Mouse (Mus musculus): ENCODE results near the gene Cdh5.
"Not testable (repeated sequence)": the region's sequence is repeated elsewhere in the genome, so short reads cannot be mapped to it uniquely, and the experiment has no call there.

The Cdh5 gene

DNA sequence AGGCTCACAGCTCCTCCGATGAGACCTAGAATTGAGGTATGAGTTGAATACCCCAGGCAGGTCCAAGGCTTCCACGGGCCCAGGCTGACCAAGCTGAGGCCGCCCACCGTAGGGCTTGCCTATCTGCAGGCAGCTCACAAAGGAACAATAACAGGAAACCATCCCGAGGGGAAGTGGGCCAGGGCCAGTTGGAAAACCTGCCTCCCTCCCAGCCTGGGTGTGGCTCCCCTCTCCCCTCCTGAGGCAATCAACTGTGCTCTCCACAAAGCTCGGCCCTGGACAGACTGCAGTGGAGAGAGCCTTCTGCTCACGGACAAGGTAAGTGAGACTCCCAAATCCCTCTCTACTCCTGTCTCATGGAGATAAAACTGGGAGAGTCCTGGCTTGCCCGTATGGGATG, at the start of gene Cdh5:
Gene Cdh5 (plus strand): TSS at position 211 of the 400 bp plus-strand sequence.
- no peak for DNase-seq (ENCODE audit: low spot score)

DNA sequence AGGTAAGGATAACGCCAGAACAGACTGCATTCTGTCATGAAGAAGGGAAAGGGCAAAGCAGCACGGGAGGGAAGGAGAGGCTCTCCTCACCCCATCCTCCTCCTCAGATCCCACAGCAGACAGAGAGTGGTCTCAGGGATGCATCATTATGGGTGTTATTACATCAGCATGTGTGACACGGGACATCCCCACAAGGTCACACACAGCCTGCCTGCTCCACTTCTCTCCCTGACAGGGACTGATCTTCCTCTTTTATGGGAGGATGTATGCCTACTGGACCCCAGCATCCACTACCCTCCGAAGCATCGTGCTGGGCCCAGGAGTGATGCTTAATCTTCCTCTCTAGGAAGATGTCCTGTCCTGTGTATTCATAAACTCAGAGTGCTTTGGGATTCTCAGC, 41.5 kb upstream of the Cdh5 start:
- no peak for DNase-seq (ENCODE audit: low spot score)

DNA sequence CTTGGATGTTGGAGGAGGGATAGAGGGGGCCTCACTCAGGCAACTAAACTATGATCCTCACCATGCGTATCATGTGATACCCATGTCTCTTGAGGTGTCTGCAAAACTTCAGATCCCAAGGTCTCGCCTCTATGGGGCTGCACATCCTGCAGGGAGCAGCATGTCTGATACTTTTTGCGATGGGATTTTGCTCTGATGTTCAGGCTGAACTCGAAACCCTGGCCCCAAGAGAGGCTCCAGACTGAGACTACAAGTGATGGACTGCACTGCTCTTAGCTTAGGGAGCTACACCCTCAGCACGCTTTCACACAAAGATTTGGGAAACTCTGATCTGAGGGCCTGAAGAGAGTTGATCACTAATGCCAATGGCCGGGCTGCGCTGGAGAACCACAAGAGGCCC, 41.0 kb upstream of the Cdh5 start:
- DNase-seq (ENCODE audit: low spot score), result no peak

DNA sequence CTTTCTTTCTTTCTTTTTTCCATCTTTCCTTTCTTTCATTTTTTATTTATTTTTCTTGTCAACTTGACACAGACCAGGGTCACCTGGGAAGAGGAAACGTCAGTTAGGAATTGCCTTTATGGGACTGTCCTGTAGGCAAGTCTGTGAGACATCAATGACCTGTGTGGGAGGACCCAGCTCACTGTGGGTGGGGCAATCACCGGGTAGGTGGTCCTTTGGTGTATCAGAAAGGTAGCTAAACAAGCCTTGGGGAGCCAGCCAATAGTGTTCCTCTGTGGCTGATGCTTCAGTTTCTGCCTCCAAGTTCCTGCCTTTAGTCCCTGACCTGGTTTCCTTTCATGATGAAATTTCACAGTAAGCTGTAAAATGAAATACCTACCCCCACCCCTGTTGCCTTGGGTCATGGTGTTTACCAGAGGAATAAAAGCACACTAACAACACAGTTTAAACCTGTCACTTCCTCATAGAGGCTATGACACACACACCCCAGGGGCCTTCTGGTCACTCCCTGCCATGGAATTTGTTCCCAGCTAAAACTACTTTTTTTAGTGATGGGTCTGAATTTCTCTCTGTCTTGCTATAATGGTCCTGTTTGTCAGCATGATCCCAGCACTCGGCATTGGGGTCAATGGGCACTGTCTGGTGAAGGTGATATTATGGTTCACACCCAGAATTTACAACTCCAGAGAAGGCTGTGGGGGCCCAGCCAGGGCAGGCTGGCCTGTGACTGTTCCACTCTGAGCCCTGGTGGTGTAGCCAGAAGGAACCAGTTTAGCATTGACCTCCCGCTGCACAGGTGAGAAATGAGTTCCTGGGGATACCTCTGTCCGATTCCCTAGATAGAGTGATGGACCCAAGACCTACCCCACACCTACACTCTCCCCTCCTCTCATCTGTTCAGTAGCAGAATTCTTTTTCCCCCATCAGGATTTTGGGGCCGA, 40.1 kb upstream of the Cdh5 start:
- no peak for DNase-seq (ENCODE audit: low spot score)

DNA sequence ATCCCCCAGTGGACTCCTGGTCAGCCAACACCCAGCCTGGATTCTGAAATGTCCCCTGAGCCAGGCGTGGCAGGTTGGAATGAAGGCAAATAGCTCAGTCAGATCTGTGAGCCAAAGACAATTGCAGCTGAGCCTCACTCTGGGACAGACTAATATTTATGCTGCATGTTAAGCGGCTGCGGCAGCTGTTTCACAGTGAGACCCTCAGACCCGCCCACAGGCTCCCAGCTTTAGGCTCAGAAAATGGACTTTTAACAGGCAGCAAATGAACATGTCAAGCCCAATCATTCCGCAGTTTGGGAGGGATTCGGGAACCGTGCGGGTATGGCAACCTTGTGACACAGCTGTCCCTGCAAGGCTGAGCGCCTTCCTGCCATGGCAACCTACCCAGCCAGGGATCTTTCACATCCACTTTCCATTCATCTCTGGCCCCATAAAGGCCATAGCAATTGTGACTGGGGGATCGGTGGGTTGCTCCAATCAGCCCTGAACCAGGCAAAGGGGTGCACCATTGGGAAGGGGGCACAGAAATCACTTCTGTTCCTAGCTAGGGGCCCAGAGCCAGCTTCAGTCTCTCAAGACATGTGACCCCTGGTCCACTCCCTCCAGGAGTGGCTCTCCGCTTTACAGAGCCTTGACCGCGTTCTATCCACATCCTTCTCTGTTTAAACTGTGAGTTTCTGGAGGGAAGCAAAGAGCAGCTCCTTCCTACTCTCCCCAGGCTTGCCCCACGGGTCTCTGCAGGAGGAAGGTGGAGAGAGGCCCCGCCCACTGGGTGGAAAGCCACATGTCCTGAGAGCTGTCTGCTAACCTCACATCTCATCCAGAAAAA, 39.2 kb upstream of the Cdh5 start:
- no peak for DNase-seq (ENCODE audit: low spot score)

DNA sequence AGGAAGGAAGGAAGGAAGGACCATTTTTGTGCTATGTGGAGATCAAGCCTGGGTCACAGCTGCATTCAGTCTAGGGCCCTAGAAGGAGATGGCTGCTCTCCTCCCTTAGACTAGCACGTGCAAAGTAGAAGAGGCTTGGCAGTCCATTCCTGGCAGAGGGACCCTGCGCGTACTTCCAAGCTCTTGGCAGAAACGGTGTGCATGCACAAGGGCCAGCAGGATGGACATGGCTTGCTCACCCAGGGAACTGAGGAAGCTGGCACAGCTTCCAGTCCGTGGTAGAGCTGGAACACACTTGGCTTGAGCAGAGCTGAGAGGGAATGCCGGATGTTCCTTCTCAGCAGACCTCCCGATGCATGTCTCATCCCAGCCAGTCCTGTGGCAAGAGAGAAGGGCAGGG, 36.2 kb upstream of the Cdh5 start:
- DNase-seq (ENCODE audit: low spot score), result no peak

DNA sequence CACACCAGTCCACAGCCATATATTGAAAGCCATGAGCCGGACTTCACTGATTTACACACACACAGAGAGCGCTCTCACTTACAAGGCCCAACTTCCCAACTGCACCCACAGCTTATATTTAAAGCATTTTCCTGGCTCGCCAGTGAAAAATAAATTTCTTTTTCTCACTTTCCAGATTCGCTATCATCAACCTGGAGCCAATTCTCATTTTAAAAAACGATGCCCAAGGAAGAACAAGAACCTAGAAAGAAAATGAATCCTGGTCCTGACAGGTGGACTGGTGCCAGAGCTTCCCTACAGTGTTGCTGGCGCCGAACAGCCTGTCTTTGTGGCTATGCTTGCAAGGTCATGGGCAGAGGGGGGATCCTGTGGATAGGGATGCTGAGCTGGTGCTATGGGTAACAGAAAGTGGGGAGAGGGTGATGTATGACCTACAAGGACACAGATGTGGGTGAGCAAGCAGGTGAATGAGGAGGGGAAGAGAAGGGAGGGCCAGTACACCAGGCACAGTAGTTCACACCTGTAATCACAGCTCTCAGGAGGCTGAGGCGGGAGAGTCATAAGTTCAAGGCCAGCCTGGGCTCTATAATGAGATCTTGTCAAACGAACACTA, 35.4 kb upstream of the Cdh5 start:
- DNase-seq (ENCODE audit: low spot score), result no peak

DNA sequence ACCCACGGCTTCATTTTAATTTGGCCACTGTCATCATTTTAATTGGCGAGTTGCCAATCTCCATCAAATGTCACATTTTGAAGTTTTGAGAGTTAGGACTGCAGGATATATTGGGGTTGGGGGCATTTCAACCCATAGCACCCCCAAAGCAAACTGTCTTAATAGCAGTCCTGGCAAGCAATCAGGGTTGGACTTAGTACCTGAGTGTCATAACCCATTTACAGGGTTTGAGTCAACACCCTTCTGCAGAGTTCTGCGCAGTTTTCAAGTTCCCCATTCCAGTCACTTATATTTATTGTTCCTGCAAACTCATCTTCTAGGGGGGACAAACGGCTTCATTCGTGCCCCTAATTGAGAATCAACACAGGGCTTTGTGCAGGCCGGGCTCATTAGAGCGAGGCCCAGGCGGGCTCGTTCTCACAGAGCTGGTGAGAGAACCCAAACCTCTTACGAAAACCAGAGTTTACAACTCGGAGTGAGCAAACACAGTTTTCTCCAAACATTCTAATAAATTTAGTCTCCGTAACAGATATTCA, 34.0 kb upstream of the Cdh5 start:
- DNase-seq (ENCODE audit: low spot score), result no peak

DNA sequence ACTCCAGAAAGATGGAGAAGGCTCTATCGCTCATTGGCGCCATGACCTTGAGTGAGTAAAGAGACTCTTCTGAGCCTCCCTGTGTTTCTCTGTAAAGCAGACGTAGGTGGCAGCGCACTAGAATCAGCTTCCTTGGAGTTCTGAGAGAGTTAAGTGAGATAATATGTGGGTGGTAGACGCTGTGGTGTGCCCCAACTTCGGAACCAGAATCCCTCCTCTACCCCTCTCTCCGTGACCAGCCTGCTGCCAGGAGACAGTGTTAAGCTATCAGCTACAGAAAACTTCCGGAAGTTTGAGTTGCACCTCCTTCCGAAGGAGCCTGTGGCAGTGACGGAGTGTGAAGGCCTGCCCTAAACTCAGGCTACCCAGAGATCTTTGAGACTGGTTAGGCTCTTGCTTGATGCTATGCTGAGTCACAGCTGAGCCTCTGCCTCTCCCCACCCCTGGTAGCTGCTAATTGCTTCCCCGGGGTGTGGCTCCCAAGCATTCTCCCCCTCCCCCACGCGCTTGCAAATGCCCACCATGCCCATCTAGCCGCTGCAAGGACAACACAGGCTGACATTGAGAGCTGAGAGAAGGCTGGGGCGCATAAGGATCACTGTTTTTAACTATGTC, 32.9 kb upstream of the Cdh5 start:
- DNase-seq (ENCODE audit: low spot score), result no peak

DNA sequence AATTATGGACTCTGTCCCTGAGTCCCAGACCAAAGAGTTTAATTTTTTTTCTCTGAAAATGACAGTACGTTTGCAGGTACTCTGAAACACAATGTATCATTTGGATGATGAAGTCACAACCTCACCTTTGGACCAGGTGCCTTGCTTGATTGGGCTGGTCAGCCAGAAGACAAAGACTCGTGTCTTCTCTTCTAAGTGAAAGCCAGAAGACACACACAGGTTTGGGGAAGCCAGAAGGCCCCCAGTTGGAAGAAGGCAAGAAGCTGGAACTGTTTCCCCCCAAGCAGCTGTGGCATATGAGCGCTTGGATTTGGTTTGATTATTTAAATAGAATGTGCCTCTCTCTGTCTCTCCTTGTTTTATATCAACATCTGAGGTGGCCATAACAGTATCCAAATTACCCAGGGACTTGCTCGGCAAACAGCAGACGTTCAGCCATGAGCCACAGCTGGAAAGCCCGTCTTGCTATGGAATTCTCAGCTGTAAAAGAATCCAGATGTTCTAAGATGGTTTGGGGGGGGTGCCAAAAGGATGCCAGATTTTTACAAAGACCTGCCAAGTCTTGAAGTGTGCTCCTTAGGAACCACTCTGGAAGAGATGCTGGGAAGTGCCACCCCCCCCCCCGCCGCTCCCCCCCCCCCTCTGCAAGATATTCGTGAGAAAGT, 31.1 kb upstream of the Cdh5 start:
- not testable (repeated sequence) for DNase-seq (ENCODE audit: low spot score)

DNA sequence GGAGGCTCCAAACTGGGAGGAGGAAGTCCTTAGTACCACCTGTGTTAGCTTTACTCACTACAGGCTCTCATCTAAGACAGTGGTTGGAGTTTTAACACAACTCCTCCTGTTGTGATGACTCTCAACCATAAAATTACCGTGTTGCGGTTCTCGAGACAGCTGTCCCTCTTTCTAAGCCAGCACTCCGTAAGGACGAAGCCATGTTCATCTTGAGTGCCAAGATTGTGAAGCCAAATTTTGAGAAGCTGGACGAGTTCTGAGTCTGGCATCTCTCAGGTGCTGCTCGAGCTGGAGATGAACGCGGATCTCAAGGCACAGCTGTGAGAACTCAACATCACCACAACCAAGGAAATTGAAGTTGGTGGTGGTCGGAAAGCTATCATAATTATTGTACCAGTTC, 30.5 kb upstream of the Cdh5 start:
- DNase-seq (ENCODE audit: low spot score), result no peak

DNA sequence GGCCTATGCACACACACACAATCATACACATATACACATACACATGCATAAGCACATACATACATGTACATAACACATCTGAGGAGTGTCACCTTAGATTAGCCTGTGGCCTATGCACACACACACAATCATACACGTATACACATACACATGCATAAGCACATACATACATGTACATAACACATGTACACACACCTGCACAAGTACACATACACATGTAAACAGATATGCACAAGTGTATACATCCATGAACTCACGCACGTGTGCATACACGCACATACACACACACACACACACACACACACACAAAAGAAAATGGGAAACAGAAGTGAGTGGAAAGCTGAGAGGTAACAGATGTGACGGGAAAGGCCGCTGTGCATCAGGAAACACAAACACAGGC, 26.3 kb upstream of the Cdh5 start:
- DNase-seq (ENCODE audit: low spot score), result no peak

DNA sequence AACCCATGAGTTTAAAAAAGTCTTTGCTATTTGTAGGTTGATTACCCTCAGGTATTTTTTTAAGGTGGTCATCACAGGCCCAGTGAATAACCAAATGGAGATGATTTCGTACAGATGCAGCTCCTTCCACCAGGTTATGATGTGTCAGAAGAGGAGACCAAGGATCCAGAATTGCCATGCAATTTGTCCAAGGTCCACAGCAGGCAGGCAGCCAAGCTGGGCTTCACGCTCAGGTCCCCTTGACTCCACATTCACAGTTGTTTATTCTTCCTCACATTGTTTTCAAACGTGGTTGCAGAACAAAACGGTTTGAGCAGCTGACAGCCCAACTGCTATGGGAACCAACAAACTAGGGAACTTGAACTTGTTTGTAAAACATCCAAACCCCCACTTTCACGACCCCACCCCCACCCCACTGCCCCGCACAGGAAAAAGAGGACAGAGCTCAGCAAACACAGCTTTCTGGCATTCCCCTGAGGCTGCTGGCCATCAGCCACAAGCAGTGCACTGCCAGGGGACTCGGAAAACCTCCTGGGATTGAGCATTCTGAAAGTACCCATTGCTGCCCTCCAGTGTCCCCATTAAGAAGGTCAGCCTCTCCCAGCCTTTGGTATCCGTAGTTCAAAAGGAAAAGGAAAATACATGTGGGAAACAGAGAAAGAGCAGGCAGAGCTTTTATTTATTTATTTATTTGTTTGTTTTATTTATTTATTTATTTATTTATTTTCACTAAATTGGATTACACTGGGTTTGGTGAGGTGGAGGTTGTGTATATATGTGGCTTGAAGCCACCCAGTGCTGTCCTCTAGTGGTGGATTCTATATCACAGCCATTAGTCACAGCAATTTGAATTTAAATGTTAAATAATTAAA, 24.6 kb upstream of the Cdh5 start:
- DNase-seq (ENCODE audit: low spot score), result no peak

DNA sequence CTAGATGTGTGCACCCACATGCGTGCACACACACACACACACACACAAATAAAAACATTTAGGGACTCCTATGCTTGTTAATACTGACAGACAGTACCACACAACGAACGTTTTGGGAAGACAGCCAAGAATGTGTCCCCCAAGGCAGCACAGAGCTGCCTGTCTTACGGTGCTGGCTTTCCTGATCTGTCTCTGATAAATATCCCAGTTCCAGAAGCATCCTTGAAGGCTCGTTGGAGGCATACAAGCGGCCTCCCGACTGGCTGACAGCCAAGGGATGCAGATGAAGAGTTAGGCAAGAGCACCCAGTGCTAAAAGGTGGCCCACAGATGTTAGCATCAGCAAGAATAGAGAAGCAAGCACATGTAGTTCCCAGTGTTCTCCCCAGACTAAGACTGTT, 23.3 kb upstream of the Cdh5 start:
- no peak for DNase-seq (ENCODE audit: low spot score)

DNA sequence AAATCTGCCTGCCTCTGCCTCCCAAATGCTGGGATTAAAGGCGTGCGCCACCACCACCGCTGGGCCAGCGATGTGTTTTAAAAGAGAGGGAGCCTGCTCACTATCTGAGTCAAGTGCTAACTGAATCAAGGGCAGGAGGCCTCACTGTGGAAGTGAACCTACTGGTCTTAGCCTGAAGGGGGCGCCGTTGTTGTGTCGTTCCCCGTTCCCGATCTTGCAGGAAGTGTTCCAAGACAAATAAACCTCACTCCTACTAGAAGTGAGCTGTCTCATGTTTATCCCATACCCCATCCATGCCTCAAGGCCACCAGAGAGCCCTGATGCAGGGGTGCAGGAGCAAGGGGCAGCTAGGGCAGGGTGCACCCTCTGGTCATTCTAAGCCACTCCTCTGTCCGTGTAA, 16.1 kb upstream of the Cdh5 start:
- no peak for DNase-seq (ENCODE audit: low spot score)

DNA sequence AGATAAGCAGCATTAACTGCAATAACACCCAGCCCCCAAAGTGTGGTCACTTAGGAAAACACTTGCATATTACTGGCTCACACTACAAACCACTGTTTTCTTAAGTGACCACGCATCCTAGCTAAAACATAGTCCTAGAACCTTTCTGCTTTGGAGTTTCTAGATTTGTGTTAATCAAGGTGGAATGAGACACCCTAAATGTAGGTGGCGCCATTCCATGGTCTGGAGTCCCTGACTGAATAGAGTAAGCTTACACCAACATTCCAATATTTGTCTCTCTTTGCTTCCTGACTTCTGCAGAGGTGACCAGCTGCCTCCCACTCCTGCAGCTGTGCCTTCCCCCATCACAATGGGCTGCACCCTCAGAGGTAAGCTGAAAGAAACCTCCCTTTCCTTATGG, 14.8 kb upstream of the Cdh5 start:
- DNase-seq (ENCODE audit: low spot score), result no peak

DNA sequence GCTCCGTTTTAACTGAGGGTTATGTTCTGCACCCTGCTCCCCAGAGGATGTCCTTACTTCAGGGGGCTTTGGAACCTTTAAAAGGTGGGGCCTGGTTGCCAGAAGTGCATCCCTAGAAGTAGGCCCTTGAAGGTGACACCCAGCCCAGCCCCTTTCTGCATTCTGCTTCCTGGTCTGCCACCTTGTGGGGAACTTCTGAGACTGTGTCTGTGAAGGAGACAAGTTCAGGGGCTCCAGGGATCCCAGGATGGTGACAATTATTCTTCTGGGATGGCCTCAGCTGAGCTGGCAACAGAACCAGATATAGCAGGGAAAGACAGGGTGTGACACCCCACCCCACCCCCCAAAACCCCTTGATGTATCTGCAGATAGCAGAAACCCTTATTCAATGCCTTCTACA, 14.3 kb upstream of the Cdh5 start:
- DNase-seq (ENCODE audit: low spot score), result no peak

DNA sequence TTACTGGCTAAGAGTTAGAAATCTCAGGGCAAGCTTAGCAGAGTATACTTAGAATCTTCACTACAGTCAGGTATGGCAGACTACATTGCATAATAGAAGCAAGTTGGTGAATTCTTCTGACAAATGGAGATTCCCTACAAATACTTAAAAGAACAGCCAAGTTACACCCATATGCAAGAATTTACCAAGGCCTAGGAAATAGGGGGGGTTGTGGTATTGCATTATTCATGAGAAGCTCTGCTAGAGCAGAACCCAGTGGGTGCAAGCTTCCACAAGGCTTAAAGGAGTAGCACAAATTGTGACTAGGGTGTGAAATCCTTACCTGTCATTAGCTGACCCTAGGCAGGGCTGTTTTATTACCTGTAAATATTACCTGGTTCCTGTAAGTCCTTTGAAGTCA, 13.5 kb upstream of the Cdh5 start:
- not testable (repeated sequence) for DNase-seq (ENCODE audit: low spot score)

DNA sequence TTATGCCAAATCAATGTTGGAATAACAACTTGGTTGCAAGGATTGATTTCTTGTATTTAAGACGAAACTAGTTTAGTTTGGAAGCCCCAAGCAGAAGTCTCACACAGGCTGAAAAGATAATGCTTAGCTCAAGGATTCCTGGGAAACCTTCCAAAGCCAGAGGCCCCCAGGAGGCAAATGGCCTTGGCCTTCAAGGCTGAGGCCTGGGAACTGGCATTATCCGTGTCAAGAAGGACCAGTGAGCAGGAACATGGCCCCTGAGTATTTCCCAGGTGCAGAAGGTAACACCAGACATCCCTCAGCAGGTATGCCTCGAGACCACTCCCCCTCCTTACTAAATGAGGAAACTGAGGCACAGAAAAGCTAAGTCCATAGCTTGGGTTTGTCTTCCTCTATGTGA, 12.5 kb upstream of the Cdh5 start:
- no peak for DNase-seq (ENCODE audit: low spot score)

Data from ovary, postnatal 14 days (tissue).